Mouse (Mus musculus): ENCODE measurements around the gene Tcl1b4.

DNA sequence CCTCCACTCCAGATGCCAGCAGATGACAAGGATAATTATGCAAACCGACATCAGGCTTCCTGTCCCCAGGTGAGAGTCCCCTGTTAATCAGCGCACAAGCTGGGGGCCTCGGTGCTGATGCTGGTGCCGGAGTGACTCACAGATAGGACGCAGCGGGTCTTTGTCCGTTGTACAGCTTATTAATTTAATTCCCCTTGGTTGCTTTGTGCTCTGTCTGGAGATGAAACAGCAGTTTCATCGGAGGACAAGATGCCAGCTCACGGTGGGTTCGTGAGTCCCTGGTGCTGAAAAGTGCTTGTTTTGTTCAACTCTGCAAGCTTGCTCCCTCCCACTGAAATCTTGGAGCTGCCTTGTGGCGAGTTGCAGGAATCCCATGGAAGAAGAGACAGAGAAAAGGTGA is 32.6 kb downstream of the Tcl1b4 start:
- no peak for TF ChIP-seq CTCF (IDR thresholded peaks at IDR 0.05; ENCODE audit: control insufficient read depth, insufficient read depth, insufficient read length)
- TF ChIP-seq USF1 (IDR thresholded peaks at IDR 0.05; ENCODE audit: low read depth), result no peak

Data from C2C12 (cell line).